Mouse (Mus musculus) adrenal gland, postnatal 25 days (tissue): ENCODE data around the gene Sat2. TPM values are rescaled to one million over a fixed set of nuclear protein-coding genes. Genes with fewer than 3 reads are reported as not detected.

Experiments used
- DNase-seq: peaks from one replicate; pipeline ENCODE4 v3.0.0; 2021; ENCODE audit warnings: mixed read lengths
- long read RNA-seq: library from polyadenylated mRNA; stranded (forward); transcript quantifications from one replicate; pipeline ENCODE4 v2.0.0, GENCODE M21; 2021
- total RNA-seq: library from RNA; stranded (reverse); gene quantifications from 2 replicates; pipeline ENCODE4 v1.2.3, GENCODE M21; 2021

Gene Sat2
- total RNA-seq: 6.7 and 16.9 TPM in 2 replicates
- long read RNA-seq, transcript Sat2-201 (7 exons, 800 nt): major isoform, 5 of 16 reads
- long read RNA-seq, partial matches to known transcripts: 2 of 16 reads
- long read RNA-seq, other reads (novel, unspliced or antisense): 6 of 16 reads

DNA sequence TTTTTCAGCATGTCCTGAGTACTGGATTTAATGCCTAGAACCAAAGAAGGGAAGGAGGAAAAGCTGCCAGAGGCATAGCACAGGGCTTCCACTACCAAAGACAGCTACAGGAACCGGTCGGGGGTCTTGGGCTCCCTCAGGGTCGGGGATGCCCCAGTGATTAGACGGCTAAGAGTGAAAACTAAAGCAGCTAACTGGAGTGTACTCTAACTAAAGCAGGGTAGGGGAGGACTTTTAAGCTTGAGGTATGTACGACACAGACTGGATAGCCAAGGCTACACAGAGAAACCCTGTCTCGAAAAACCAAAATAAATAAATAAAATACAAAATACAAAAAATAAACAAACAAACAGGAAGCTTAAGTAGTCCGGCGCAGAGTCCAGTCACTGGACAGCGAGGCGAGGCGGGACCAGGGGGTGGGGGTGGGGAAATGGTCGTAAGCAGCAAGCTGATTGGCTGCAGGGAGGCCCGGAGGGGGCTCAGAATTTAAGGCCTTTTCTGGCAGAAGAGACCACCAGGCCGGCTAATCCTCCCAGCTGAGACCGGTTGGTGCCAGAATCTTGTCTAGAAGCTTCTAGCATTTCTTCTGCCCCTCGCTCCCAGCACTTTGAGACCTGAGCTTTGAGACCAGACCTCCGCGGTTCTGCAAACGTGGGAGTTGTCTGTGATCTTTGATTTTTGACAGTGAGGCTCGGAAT lies at the start of gene Sat2:
TSS of gene Sat2 (plus strand) at position 454 of the 698 bp plus-strand sequence.
- peak; percentile 63 for DNase-seq

DNA sequence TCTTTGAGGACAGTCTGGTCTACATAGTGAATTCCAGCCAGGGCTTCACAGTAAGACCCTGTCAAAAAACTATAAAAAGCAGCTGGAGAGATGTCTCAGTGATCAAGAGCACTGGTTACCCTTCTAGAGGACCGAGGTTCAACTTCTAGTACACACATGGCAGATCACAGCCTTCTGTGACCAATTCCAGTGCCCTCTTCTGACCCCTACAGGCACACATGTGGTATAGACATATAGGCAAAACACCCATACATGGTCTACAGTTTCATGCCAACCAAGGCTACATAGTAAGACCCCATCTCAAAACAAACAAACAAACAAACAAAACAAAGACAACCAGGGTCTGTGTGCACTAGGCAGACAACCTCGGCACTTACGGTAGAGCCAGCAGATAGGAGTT lies 46.6 kb upstream of the Sat2 start:
- DNase-seq: no peak

- no peak for DNase-seq
These were observed 45.5 kb upstream of the Sat2 start for GRCm38 (mm10) chr11:69576307-69576706.

DNA sequence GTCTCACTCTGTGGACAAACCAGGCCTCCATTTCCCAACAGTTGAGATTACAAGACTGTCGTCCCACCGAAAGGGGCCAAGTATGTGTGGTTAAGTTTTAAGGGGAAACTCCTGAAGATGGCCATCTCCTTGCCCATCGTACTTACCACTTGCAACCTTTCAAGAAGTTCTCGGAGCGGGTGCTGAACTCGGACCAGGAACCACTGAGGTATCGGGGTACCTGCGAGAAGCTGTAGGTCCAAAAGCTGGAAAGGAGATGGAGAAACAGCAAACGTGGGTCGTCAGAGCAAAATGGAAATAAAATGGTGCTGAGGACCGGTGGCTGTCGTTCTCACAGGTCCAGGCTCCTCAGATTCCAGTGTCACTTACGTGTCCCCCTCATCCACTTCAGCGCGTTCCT lies 43.5 kb upstream of the Sat2 start:
- DNase-seq: no peak

GRCm38 (mm10) chr11:69579128-69580017 lies 42.5 kb upstream of the Sat2 start:
- peak; percentile 95 for DNase-seq

- DNase-seq: peak; percentile 81
These were observed 41.7 kb upstream of the Sat2 start, which contains the start of the genes Wrap53 and Trp53 for GRCm38 (mm10) chr11:69580091-69580514. Gene Wrap53, minus strand, starts transcription at chr11:69580255. Gene Trp53, plus strand, starts transcription at chr11:69580359.

DNA sequence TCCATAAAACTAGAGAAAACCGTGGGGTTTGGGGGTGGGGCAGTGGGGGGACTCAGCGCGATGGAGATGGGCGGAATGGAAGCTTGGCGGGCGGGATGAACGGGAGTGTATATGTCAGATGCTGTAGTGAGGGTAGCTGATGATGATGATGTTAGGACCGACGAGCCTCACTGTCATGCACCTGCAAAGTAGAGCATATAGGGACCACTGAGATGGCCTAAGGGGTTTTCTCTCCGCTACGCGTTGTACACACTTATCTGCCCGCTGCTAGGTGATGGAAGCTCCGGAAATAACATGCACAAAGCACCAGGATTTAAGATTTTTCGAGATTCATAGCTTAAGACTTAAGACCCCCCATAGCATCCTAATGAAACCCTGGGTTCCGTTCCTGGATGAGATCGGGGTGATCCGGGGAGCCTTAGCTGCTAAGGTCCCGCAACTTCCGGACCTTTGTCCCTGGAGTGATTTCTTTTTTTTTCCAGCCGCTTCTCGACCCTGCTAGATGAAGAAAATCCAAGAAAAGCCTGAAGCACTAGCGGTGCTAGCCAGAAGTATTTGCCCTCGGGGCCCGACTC lies 41.2 kb upstream of the Sat2 start:
- DNase-seq: no peak

GRCm38 (mm10) chr11:69581147-69581688 lies 40.6 kb upstream of the Sat2 start:
- peak; percentile 90 for DNase-seq

GRCm38 (mm10) chr11:69581814-69582213 lies 40.0 kb upstream of the Sat2 start:
- DNase-seq: no peak

DNA sequence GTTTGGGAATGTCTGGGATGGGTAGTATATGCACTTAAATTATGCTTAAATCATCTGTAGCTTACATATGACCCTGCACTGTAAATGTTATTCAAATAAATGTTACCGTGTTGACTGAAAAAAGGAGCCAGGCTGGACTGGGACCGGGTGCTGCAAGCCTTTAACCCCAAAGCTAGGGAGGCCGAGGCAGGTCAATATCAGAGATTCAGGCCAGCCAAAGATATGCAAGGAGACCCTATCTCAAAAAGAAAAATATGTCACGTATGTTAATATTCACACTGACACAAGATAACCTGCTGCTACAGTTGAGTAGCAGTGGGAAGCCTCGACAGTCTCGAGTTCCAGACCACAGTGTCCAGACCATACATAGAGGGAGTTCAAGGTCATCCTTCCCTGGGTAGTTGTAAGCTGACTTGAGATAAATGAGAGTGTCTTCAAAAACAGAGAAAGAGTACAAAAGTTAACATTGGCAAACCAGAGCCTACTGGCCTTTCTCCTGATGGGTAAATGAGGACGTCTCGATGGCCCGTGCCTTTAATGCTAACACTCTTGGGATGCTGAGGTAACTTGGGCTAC lies 39.5 kb upstream of the Sat2 start:
- DNase-seq: no peak

GRCm38 (mm10) chr11:69584008-69584407 lies 37.8 kb upstream of the Sat2 start:
- DNase-seq: no peak

DNA sequence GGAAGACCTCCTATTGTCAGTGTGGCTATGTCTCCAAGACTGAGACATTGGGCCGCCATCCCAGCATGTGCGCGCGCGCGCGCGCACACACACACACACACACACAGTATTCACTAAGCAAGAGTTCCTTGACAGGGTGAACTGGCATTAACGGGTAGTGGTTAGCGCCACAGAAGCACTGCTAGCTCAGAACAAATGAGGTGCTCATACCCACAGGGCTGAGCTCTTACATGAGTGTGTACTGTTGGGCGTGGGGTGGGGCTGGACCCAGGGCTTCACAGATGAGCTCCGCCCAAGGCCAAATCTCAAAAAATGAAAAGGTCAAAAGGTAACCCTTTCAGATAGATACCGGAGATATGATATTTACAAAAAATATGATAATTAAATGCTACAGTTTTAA lies 36.9 kb upstream of the Sat2 start:
- no peak for DNase-seq

DNA sequence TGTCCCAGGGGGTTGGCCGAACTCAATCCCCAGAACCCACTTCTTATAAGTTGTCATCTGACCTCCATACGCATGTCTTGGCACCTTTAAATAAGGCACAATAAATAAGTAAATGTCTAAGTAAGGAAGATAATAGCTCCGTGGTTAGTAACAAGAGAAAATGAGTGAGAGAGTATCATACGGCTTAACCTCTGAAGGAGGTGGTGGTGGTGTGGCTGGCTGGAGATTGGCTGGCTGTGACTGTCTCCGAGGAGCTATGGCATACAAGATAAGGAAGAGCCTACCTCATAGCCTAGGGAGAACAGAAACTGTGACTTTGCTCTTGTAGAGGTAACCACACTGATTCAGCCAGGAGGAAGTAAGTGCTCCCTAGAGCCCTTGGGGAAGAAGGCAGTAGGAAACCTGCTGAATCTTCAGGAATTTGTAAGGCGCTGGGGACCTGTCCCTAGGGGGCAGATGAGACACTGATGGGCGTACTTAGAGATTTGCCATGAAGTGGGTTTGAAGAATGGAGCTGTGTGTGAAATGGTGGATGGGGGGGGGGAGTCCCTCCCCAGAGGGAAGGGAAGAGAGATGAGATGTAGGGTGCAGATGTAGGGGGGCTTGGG lies 36.0 kb upstream of the Sat2 start:
- no peak for DNase-seq

GRCm38 (mm10) chr11:69589207-69589834 lies 32.5 kb upstream of the Sat2 start:
- no peak for DNase-seq

GRCm38 (mm10) chr11:69590622-69591021 lies 31.2 kb upstream of the Sat2 start:
- DNase-seq: no peak

DNA sequence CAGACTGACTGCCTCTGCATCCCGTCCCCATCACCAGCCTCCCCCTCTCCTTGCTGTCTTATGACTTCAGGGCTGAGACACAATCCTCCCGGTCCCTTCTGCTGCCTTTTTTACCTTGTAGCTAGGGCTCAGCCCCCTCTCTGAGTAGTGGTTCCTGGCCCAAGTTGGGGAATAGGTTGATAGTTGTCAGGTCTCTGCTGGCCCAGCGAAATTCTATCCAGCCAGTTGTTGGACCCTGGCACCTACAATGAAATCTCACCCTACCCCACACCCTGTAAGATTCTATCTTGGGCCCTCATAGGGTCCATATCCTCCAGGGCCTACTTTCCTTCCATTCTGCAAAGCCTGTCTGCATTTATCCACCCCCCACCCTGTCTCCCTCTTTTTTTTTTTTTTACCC lies 30.4 kb upstream of the Sat2 start:
- no peak for DNase-seq

DNA sequence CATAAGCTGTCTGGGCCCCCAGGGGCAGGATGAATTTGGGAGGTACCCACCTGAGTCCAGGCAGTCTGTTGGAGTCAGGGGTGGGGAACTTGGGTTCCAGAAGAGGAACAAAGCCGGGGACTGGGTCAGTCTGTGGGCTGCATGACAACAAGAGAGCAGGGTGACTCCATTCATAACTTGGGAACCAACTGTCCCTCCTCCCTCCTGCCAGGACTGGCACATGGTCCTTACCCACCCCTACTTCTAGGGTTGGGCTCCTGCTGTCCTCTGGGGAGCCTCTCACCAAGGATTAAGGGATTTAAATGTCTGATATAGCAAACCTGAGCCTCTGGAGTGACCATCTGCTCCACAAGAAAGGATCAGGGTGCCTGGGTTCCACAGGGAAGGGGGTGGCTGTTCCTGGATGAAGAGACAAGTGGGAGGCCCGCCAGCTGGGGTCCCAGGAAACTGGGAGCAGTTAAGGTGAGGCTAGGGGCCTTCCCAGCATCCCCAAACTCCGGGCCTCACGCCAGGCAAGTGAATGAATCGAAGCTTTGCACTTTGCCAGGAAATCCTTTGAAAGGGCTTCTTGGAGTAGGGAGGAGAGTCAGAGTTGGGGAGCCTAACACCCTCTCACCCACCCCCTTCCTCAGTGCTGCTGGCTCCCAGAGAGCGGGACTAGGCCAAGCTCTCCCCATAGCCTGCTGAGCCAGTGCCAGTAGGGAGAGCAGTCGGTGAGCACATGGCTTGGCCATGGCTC lies 29.8 kb upstream of the Sat2 start:
- no peak for DNase-seq

DNA sequence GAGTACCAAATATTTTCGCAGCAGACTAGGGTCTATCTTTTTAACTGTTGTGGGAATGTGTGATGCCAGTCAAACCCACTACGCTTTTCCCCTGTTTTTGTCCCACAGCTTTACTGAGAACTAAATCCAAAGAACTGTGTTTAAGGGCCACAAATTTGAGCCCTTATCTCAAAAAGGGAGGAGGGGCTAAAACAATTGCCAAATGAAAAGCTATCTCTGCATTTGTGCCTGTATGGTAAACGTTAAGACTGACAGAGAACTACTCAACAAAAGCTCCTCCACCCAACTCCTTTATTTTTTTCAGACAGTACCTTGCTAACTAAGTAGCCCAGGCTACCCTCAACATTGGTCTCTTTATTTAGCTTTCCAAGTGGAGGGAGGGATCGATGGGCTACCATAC lies 29.0 kb upstream of the Sat2 start:
- DNase-seq: no peak

DNA sequence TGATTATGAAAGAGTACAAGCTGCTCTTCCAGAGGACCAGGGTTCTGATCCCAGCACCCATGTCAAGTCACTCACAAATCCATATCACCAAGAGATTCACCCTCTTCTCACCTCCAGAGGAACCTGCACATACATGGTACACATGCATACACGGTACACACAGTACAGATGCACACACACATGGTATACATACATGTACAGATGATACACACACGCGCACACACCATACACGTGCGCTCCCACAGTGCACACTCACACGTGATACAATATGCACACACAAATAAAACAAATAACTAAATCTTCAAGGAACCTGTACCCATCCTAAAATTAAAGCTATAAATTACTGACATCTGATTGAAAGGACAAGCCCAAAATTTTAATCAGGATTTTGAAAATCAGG lies 27.0 kb upstream of the Sat2 start:
- no peak for DNase-seq

DNA sequence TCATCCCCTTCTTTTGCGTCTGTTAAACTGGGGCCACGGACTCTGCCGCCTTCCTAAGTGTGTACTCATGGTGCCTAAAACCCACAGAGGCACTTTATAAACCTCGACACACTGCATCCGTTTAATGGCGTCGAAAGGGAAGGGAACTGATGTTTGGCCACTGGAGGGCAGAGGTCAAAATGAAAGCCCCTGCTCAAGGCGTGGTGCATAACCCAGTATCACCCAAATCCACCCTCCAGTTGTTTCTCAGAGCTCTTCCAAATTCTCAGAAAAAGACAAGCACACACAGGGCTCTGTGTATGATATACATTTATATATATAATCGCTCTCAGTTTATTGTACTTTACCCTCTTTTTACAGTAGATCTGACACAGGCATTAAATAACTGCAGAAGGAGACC lies 22.4 kb upstream of the Sat2 start:
- no peak for DNase-seq
